Mouse (Mus musculus) ES-E14 (cell line): Measurements from ENCODE around the gene Tmed1. TPM values are rescaled to one million over a fixed set of nuclear protein-coding genes. Genes with fewer than 3 reads are reported as not detected.

Experiments used
- DNase-seq: peaks from one replicate; pipeline ENCODE4 v3.0.0-alpha.2; 2013; ENCODE audit warnings: low read depth, low spot score
- H3K27ac ChIP-seq: 2 replicates; pipeline ENCODE4 v1.5.1; 2012; ENCODE audit warnings: low read depth, mild to moderate bottlenecking, low read length, moderate library complexity, mixed read lengths; ENCODE audit not compliant: poor library complexity, insufficient read depth, severe bottlenecking
- H3K36me3 ChIP-seq: 2 replicates; pipeline ENCODE4 v1.6.1; 2012; ENCODE audit warnings: mild to moderate bottlenecking, low read length, moderate library complexity, mixed read lengths; ENCODE audit not compliant: control insufficient read depth, poor library complexity, insufficient read depth, severe bottlenecking
- H3K4me1 ChIP-seq, 2 experiments: fragments of 150-350 bp in 1 of 2; sonication (generic) in 1 of 2; 2 replicates each; pipeline ENCODE4 v1.6.1; 2012; ENCODE audit warnings: low read length in 2 of 2, mild to moderate bottlenecking in 1 of 2, mixed read lengths in 1 of 2; ENCODE audit not compliant: control insufficient read depth in 2 of 2, insufficient read depth in 2 of 2, poor library complexity in 1 of 2
- H3K4me3 ChIP-seq, 2 experiments: fragments of 150-350 bp in 1 of 2; sonication (generic) in 1 of 2; 2 replicates each; pipeline ENCODE4 v1.5.1; 2012; ENCODE audit warnings: low read length in 2 of 2, low read depth in 1 of 2, mild to moderate bottlenecking in 1 of 2, mixed read lengths in 1 of 2; ENCODE audit not compliant: insufficient read depth in 1 of 2, poor library complexity in 1 of 2, severe bottlenecking in 1 of 2
- H3K9ac ChIP-seq: 2 replicates; pipeline ENCODE4 v1.6.1; 2012; ENCODE audit warnings: low read depth, mild to moderate bottlenecking, low read length, mixed read lengths; ENCODE audit not compliant: poor library complexity, insufficient read depth, severe bottlenecking
- H3K9me3 ChIP-seq: fragments of 150-350 bp; sonication (generic); 2 replicates; pipeline ENCODE4 v1.6.1; 2012; ENCODE audit warnings: low read depth, mild to moderate bottlenecking, low read length; ENCODE audit not compliant: control insufficient read depth, insufficient read depth
- CHD2 ChIP-seq: IDR thresholded peaks from 2 replicates; pipeline ENCODE4 v1.6.1; 2014; ENCODE audit warnings: mild to moderate bottlenecking, low read depth, low read length, inconsistent platforms
- HCFC1 ChIP-seq: IDR thresholded peaks from 2 replicates; pipeline ENCODE4 v1.6.1; 2012; ENCODE audit warnings: low read length, inconsistent platforms, borderline replicate concordance; ENCODE audit not compliant: insufficient read depth
- MAFK ChIP-seq: IDR thresholded peaks from 2 replicates; pipeline ENCODE4 v1.6.1; 2014; ENCODE audit warnings: mild to moderate bottlenecking, low read depth, low read length, inconsistent platforms; ENCODE audit not compliant: insufficient read depth
- ZC3H11A ChIP-seq: IDR thresholded peaks from 2 replicates; pipeline ENCODE4 v1.6.1; 2012; ENCODE audit warnings: low read depth, mild to moderate bottlenecking, inconsistent platforms, low read length, borderline replicate concordance
- ZNF384 ChIP-seq: IDR thresholded peaks from 2 replicates; pipeline ENCODE4 v1.6.1; 2012; ENCODE audit warnings: low read depth, low read length, inconsistent platforms
- in situ Hi-C, 2 experiments: fragments of 600-800 bp; cut with MboI; formaldehyde crosslinking; loops; one replicate each; pipeline ENCODE4 v1.15.1; 2025; ENCODE audit warnings: low sequenced_read_pairs in 2 of 2, inconsistent platforms in 1 of 2; ENCODE audit not compliant: unreplicated experiment in 2 of 2
- total RNA-seq: library from RNA; depleted of rRNA; stranded (reverse); fragments of 300-350 nt; gene quantifications from 2 replicates; pipeline ENCODE4 v1.2.3, GENCODE M21; 2012

Gene Tmed1
- total RNA-seq, 1 experiment: 133 TPM

- no peak overlapping the region for H3K9ac ChIP-seq
- no peak overlapping the region for H3K4me3 ChIP-seq
- peaks cover 0 to 12% of the 10 kb centered on the region in 2 experiments; a peak in 2 of 4 replicates for H3K4me1 ChIP-seq
- no peaks in the 10 kb centered on the region for H3K9me3 ChIP-seq
- TF ChIP-seq HCFC1 (no peak), ZC3H11A (no peak), MAFK (no peak), CHD2 (no peak), ZNF384 (no peak)
- no peak for DNase-seq
- H3K36me3 ChIP-seq: no peaks in the 10 kb centered on the region
- in situ Hi-C loops: no loop called here
- H3K27ac ChIP-seq: no peak overlapping the region
These were observed 30.1 kb upstream of the Tmed1 start for GRCm38 (mm10) chr9:21539981-21540753.

GRCm38 (mm10) chr9:21537009-21537408 is 27.0 kb upstream of the Tmed1 start:
- Histone ChIP-seq H3K9me3 (no peaks in the 10 kb centered on the region), H3K9ac (no peak overlapping the region), H3K27ac (no peak overlapping the region), H3K36me3 (no peaks in the 10 kb centered on the region), H3K4me1 (peaks cover 0 to 6% of the 10 kb centered on the region in 2 experiments; a peak in 1 of 4 replicates), H3K4me3 (no peak overlapping the region)
- in situ Hi-C loops: no loop called here
- TF ChIP-seq ZC3H11A: no peak
- no peak for TF ChIP-seq MAFK
- no peak for TF ChIP-seq HCFC1
- no peak for TF ChIP-seq ZNF384
- TF ChIP-seq CHD2: no peak
- no peak for DNase-seq

DNA sequence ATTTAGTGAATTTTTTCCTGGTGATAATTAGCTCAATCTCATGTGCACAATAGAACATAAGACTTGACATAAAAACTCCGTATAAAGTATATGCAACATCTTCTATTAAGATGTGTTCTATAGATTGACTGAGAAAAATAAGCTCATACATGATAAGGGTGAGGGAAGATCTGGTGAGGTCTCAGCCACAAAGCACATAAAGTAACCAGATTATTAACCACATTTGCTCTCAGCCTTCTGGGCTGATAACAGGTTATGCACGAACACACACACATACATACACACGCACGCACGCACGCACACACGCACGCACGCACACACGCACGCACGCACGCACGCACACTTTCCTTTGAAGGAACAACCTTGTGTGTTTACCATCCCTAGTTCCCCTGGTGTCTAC is 26.4 kb upstream of the Tmed1 start:
- in situ Hi-C loops: no loop called here
- TF ChIP-seq HCFC1 (no peak), ZC3H11A (no peak), MAFK (no peak), ZNF384 (no peak), CHD2 (no peak)
- DNase-seq: no peak
- H3K9me3 ChIP-seq: no peaks in the 10 kb centered on the region
- H3K4me3 ChIP-seq: no peak overlapping the region
- peaks cover 0 to 6% of the 10 kb centered on the region in 2 experiments; a peak in 1 of 4 replicates for H3K4me1 ChIP-seq
- H3K36me3 ChIP-seq: no peaks in the 10 kb centered on the region
- no peak overlapping the region for H3K27ac ChIP-seq
- no peak overlapping the region for H3K9ac ChIP-seq

DNA sequence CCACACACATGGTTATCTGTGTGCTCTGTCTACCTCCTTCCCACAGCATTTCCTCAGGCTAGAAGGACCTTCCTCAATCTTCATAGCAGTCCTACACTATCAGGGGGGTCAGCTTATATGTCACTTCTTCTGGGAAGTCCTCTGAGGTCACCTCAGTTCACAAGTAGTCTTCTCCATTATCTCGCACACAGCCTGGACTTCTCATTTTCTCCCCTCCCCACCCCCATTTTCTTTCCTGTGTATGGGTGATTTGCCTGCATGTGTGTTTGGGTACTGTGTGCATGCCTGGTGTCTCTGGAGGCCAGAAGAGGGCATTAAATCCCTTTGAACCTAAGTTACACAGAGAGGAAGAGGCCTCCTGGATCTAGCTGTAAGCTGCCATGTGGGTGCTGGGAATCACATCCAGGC is 17.9 kb upstream of the Tmed1 start:
- no peak for DNase-seq
- Histone ChIP-seq H3K9me3 (no peaks in the 10 kb centered on the region), H3K36me3 (no peaks in the 10 kb centered on the region), H3K4me3 (no peak overlapping the region), H3K27ac (no peak overlapping the region), H3K9ac (no peak overlapping the region), H3K4me1 (peaks cover 0 to 4% of the 10 kb centered on the region in 2 experiments; a peak in 1 of 4 replicates)
- in situ Hi-C loops: no loop called here
- TF ChIP-seq ZNF384 (no peak), MAFK (no peak), CHD2 (no peak), ZC3H11A (no peak), HCFC1 (no peak)
